Mouse (Mus musculus) bone marrow, adult 2 months (tissue): ENCODE measurements at regions not wholly inside any gene's neighbourhood (a gene's known extent, or its start where the extent isn't known, plus 50 kb on each side); places are given as distances from the start of the nearest gene placed in this dataset.

ENCODE experiments used
- CTCF ChIP-seq: fragments of 200-500 bp; IDR thresholded peaks from 2 replicates; pipeline ENCODE4 v1.5.1; 2011; ENCODE audit warnings: low read length, control low read depth; ENCODE audit not compliant: control insufficient read depth, insufficient read depth
- POLR2A ChIP-seq: fragments of 200-500 bp; IDR thresholded peaks from 2 replicates; pipeline ENCODE4 v1.6.1; 2011; ENCODE audit warnings: low read depth, mild to moderate bottlenecking, control low read depth, low read length, borderline replicate concordance; ENCODE audit not compliant: control insufficient read depth

DNA sequence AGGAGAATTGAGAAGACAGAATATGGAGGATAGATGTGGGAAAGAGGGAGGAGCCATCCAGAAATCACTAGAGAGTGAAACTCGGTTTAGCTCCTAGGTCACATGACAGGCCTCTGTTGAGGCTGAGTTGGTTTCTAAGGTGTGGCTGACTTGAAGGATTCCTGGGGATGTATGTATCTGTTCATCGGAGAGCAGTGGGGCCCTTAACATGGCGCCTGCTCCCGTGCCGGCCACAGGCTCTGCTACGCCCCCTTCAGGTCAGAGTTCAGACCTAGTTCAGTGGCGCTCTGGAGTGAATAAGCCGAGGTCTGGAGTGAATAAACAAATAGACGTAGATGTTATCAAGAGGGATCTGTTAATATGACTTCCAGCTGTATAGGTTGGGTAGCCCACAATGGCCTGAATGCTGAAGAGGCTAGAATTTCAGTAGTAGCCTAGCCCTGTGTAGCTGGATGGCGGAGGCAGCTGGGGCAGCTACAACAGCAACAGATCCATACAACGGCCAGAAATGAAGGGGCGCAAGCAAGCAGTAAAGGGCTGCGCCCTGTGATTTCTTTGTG is 239.4 kb downstream of the Gm10260 start:
- TF ChIP-seq CTCF (no peak), POLR2A (no peak)
